Mouse (Mus musculus) heart, postnatal 36 days (tissue): ENCODE measurements at regions not wholly inside any gene's neighbourhood (a gene's known extent, or its start where the extent isn't known, plus 50 kb on each side); places are given as distances from the start of the nearest gene placed in this dataset.
A peak's percentile ranks its signal among the peaks of the same experiment; 100 is the strongest.

Experiments used
- DNase-seq, 2 experiments: peaks; one replicate each; pipeline ENCODE4 v3.0.0; 2021 to 2022
- intact Hi-C: fragments of 180-260 bp; cut with DNase I; formaldehyde crosslinking; loops from one replicate; pipeline ENCODE4 v1.15.1; 2025

- DNase-seq = peak; percentile 17 to 23
- intact Hi-C loops = loop anchor here (2.0 kb wide), 1 partner anchor 444 kb away; no protein-coding TSS in a partner anchor
Observed at GRCm38 (mm10) chrX:21828975-21829374, 84.1 kb upstream of the Gm28269 start.

- DNase-seq = no peak
- intact Hi-C loops = no loop called here
Observed at GRCm38 (mm10) chrX:21809212-21809611, 64.3 kb upstream of the Gm28269 start.

- intact Hi-C loops = no loop called here
- DNase-seq = no peak
Observed at GRCm38 (mm10) chrX:21801834-21802233, 56.9 kb upstream of the Gm28269 start.
